Mouse (Mus musculus) liver, adult 2 months (tissue): Measurements from ENCODE around the gene Rnls.

Experiments
- CTCF ChIP-seq: fragments of 200-500 bp; IDR thresholded peaks from 2 replicates; pipeline ENCODE4 v1.5.1; 2011; ENCODE audit warnings: low read depth, low read length, control low read depth
- POLR2A ChIP-seq: fragments of 200-500 bp; IDR thresholded peaks from 2 replicates; pipeline ENCODE4 v1.6.1; 2011; ENCODE audit warnings: low read length, control low read depth; ENCODE audit not compliant: insufficient read depth; ENCODE audit errors: extremely low read depth

- no peak for TF ChIP-seq CTCF
- no peak for TF ChIP-seq POLR2A
Measured at GRCm38 (mm10) chr19:33173991-33174390, 218.1 kb downstream of the Rnls start.
